Mouse (Mus musculus): ENCODE results near the gene Rtn1.

Gene Rtn1

DNA sequence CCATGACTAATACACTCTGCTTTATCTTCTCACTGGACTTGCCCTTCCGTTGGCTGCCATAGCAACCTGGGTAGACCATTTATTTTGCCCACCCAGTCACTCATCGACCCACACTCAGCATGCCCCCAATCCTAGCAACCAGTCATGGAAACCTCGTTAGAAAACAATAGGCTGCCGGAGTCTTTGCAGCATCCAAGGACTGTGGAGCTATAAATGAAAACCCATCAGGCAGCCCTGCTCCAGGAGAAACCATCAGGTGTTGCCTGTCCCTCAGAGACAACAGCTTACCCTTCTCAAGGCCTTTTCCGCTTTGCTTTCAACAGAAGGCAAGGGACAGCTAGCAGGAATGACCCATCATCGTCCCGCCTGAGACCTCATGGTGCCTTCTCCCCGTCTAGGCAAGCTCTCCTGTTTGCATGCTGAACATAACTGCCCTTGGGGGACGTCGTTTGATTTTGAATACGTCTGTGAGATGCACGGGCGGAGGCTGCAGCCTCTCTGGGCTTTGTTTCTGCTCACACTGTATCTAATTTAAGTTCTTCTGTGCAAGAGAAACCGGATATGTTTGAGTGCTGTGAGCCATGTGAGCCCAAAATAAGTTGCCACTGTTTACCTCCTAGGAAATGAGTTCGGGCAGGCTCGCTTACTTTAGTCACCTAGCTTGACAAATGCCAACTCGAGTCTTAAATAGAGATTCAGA lies 34.8 kb downstream of the Rtn1 start:
- no peak for DNase-seq

DNA sequence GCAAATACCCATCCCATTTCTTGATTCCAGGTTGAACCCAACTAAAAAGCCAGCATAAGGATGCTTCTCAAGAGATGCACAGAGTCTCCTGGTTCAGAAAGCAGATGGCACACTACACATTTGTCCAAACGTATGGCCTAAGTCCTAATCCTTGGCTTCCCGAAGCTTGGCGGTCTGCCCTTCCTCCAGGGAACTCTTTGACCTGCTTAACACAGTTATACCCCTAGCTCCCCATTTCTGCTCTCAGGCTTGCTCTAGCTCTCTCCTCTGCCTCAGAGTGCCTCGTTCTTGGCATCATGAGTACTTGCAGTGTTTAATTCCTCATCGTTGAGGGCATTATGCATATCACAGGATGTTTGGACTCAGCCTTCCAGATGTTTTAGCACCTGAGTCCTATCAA lies 38.8 kb downstream of the Rtn1 start:
- DNase-seq = peak; percentile 87 to 90

DNA sequence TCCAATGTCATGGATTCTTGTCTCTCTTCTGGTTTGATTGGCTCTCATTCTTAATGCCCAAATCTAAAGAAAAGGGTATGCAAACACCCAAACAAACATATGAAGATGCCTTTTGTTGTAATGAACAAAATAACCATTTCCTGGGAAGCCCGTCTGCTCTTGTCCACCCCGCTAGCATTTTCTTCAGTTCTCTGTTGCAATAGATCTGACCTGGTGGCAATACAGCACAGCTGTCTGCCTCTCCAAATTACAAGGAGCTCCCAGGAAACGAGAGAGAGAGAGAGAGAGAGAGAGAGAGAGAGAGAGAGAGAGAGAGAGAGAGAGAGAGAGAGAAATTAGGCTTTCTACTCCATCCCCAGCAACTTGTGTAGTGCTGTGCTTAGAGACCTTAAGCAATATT lies 42.1 kb downstream of the Rtn1 start:
- DNase-seq = no peak

DNA sequence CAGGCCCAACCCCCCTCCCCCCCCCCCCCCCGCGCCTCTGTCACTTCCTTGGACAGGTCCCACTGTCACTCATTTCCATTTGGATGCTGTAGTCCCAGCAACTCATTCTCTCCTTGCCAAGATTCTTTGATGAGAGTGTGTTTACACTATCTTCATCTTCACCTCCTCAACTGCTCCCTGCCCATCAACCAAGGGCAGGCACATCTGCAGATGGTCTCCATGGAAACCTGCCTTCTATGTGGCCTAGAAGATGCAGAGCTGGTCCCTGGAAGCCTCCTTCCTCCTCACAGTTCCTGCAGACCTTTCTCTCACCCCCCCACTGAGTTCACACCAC lies 42.8 kb downstream of the Rtn1 start:
- no peak for DNase-seq

DNA sequence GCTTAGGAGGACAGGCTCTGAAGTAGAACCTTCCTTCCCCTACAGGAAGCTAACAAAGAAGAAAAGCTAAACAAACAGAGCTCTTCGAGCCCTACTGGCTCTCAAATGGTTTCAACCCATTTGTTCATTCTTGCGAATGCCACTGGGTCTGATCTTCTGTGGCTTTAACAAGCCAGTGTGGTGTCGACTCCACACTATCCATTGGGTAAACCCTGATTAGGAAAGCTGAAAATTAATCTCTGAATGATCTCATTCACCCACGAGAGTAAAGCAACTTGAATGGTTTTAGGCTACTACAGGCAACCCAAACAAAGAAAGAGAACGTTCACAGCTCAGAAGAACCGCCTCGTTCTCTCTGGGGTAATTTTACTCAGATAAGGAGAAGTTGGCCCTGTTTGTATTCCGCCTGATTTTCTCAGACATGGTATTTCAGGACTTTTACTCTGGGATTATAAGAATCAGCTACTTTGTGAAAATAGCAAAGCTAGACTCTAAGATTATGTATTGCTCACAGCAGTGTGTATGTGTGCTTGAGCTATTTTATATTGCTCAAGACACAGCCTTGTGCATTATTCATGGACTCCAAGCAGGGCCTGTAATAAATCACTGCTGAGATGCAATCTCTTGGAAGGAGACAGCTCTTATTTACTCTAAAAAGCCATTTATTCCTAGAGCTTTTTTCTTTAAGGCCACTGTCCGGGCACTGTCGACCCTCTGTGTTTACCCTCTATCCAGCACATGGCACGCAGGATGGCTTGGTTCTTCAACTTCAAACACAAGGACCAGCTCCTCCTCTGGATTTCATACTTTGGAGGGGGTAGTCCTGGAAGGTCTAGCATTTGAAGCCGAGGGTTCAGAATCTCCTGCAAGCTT lies 43.4 kb downstream of the Rtn1 start:
- DNase-seq = no peak

DNA sequence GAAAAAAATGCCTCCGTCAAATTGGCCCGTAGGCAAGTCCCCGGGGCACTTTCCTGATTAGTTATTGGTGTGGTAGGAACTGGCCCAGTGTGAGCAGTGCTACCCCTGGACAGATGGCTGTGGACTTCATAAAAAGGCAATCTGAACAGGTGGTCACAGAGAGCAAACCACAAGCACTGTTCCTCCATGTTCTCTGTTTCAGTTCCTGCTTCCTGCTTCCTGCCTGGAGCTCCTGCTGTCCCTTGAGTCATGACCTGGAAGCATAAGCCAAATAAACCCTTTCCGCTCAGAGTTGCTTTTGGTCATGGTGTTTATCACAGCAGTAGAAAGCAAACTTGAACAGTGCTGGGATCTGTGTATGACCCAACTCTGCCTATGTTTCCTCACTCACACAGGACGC lies 44.3 kb downstream of the Rtn1 start:
- no peak for DNase-seq

DNA sequence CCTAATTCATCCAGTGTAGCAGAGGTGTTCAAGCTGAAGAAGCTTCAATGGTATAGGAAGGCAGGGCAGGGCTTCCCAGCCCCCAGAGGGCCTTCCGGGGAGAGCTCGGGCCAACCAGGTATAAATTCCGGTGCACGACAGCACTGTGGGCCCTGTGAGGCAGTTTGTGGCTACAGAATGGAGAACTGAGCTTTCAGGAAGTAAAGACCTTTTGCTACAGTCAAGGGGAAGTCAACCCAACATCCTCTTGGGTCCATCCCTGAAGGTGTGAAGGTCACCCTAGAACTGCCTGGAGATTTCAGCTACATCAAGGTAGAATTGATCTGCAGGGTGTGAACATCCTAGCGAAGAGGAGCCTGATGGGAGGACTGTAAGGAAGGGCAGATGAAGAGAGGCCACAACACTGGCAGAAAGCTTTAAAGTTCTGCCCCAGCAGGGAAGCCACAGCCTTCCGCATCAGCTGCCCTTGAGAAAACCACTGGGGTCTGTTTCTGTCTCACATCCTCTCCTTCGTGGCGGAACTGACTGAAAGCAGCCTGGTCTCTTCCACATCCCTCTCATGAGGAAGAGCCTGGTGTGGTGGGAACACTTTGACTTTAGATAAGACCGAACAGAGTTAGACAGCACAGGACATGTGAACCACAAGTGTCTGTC lies 47.0 kb downstream of the Rtn1 start:
- no peak for DNase-seq

DNA sequence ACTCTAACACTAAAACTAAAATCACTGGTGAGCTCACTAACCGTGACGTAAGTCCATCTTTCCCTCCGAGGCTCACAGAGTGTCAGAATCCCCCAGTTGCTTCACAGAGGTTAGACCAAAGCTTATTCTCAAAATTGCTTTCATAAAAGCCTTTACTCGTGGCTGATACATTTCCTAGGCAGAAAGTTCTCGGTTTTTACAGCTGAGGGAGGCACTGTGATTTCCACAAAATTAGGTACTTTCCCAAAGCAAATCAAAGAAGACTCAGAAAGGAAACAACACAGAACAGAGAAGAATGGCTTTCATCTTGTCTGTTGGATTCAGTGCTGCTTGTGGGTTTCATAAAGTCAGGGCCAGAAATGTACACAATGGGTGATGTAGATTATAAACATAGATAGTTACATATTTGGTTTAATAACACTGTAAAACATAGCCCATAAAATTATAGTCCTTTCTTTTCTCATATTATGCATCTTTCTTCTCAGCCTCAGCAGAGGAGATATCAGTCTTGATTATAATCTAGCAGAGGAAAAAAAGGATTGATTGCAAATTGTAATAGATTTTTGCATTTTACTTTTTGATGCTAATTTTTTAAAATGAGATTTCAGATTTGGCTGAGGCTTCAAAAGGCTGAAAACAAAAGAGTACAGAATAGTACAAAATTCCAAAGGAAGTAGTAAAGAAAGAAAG lies 47.8 kb downstream of the Rtn1 start:
- no peak for DNase-seq

DNA sequence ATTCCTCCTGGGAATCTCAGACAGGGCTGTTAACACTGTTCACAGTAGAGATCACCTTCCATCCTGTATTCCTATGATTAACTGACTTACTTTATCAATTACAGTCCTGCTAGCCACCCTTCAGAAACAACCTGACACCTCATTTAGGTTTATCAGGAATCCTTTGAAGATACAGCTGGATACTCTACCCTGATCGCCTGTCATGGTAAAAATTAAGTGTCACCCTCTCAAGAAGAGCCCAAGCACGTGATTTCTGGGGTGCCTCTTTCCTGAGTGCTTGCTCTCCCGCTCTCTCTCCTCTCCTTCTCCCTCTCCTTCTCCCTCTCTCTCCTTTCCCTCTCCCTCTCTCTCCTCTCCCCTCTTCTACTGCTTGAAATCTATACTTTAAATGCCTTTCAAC lies 49.0 kb downstream of the Rtn1 start:
- DNase-seq = no peak

DNA sequence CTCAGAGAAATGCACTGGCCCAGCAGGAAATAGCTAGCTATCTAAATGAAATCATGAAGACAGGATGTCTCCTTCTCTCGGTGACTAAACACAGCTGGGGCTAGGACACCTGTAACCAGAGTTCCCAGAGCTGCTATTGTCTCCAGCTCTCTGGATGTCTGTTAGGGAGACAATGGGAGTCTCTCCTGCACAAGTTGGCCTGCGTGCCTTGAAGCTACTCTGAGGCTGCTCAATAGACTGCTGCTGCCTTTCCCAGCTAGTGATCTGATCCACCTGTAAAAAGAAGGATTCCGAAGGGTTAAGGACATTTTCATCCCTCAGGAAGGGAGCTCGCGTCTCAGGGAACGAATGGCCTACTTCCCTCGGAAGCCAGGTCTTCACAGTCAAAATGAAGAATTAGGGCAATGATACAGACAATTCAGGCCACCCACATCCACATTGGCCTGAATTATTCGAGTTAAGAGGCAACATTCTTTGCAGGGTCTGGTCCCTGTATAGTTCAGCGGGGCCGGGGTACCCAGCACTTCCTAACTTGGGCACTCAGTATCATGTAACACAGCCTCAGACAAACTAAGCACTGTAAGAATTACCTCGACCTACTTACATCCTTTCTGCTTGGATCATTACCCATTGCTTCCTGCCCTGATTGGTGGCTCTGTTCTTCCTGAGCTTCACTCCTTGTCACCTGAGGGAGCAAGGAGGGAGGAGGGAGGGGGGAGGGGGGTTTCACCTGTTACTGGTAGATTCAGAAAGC lies 51.0 kb downstream of the Rtn1 start:
- no peak for DNase-seq

DNA sequence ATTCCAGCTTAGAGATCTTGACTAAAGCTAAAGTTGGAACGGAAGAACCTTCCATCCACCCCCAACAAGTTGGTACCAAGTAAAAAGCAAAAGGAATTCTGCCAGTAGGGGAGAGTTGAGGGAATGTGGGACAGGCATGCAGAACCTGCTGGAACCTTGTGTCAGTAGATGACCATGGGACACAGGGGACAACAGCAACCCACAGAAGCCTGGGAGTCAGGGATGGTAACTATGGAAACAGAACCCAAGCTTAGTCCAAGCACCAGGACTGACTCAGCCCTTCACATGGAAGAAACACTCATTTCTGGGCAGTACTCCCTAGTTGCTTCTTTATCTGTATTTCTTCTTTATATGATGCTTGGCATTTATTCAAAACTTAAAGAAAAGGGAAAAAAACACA lies 54.6 kb downstream of the Rtn1 start:
- DNase-seq = no peak

DNA sequence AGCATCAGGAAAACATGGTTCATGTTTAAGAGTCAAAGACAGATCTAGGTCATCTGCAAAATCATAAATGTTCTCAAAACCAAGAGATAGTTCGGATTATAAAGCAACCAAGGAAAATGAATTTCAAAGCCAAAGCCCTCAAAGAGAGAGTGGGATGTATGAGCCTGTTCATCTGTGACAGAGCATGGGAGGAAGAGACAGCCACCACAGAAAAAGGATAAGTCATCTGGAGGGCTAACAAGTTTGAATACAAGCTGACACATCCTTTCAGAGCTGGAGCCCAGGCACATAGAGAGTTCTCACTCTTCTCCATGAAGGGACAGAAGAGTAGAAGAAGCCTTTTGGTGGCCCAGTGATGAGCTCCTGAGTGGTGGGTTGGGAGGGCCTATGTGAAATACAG lies 55.3 kb downstream of the Rtn1 start:
- DNase-seq = no peak

DNA sequence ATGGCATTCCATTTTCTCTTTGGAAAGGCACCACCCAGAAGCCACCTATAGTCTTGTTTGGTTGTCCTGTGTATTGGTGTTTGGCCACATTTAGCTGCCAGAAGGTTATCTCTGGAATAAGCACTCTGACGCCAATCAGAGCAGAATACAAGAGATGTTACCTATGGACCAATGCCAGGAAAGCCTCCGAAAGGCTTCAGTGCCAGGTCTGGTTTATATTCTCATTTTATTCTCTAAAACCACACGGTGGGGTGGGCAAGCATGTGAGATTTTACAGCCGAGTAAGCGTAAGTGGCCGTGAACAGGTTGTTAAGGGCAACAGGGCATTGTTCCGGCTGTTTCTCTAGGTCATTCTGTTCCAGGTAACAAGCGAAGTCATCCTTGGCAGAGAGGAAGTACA lies 60.3 kb downstream of the Rtn1 start:
- DNase-seq = peak; percentile 41 to 52

DNA sequence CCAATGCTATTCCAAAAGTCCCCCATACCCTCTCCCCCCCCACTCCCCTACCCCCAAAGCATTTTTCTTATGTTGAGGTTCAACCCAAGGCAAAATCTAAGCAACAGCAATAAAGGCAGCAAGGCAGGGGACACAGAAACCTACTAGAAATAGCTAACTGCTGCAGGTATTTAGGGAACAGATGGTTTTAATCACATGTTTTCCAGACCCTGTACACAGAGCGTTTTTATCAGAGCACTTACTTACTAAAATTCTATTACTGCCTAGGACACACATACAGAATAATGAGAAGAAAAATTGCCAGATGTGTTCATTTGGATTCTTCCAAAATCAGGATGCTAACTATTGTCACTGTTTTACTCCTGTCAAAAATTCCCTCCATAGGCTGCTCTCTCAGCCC lies 61.7 kb downstream of the Rtn1 start:
- DNase-seq = no peak

DNA sequence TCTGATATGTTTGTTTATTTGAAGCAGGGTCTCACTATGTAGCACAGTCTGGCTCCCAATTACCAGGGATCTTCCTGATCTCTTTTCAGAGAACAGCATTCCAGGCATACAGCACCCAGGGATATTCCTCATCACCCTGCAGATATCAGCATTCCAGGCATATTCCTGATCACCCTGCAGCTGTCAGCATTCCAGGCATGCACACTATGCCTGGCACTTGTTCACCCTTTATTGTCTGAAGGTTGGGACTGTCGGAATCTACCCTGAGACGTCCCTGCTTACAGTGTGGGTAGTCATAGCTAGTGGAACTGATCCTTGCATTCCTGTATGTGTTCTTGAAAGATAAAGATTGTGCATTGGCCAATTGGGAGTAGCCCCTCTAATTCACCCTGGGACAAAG lies 65.2 kb downstream of the Rtn1 start:
- DNase-seq = no peak

DNA sequence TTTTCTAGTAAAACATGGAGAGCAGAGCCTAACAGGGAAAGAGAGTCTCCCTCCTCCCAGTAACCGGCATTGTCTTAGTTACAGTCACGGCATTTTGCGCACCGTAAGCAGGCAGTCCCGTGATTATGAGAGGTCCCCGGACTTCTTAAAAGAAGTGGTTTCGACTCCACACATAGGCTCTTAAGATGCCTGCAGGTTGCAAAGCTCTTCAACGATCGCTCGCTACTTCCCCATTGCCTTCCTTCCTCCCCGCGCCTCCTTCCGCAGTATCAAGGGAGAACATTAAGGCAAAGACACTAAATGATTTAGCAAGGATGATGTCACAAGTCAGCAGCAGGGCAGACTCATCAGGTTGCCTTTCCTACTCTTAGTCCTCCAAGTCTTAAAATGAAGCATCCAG lies 72.8 kb downstream of the Rtn1 start:
- DNase-seq = no peak

DNA sequence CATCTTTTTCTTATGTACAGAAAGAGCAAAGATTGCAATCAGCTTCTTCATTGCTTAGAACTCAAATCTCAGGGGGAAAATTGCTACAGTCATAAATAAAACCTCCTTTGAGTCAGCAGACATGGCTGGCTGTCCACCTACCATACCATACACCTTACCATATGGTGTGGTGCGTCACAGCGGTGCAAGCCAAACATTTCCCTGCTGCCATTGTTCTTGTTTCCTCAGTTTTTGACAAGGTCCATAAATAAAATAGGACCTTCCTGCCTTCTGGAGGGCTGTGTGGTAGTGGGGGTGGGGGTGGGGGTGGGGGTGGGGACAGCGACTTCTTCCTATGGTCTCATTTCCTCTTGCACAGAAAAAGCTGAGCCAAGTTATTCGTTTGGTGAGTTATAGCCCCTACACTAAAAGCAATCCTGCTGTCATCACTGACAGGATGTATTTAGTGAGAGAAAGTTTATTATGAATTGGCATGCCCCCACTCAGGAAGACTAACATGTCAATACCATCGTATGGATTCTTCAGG lies 76.3 kb downstream of the Rtn1 start:
- peak in 1 of 2 experiments; percentile 34 for DNase-seq

DNA sequence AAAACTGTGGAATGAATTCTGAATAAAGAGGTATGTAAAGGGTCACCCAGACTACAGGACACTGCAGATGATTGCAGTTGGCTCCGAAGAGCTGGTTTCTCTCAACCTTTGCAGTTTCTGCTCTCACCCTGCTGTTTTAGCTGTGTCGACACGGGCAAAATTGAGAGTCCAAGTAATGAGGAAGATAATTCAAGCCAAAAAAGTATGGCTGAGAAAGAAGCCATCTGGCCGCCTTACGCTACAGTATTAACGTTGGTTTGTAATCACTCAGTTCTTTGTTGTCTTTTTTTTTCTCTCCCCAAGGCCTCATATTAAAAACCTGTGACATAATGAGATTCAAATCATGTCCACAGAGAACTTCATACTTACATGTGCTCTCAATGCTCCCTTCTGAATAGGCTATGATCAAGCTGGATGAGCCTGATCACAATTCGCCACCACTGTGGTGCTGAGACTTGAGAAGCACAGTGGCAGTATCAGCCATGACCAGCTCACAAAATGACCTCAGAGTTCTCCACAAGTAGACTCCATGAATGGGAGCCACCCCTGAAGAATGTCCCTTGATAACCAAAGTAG lies 76.9 kb downstream of the Rtn1 start:
- DNase-seq = peak; percentile 26 to 30

DNA sequence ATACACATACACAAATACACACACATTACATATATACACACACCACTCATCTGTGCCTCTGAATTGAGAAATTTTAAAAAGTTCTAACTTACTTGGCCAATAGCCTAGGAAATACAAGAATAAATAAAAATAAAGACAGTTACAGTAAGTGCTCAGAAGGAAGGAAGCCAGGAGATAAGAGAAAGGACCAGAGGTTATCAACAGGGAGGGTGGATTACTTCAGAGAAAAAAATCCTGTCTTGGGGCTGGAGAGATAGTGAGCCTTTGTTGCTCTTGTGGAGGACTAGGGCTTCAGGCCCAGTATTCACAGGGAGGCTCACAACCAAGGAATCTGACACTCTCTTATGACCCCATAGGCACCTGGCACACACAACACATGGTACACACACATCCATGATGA lies 82.8 kb downstream of the Rtn1 start:
- no peak for DNase-seq

DNA sequence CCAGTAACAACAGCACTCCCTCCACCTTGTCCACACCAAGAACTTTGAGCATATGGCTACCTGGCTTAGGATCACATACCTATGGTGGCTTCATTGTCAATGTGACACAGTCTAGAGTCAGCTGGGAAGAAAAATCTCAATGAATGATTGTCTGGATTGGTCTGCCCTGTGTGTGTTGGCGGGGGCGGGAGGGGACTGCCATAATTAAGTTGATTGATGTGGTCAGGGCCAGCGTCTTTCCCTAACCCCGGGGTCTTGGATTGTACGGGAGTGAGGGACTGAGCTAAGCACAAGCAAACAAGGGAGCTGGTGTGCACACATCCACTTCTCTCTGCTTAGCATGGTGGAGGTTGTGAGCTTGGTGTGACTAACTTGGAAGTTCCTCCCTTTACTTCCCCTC lies 83.8 kb downstream of the Rtn1 start:
- DNase-seq = no peak

DNA sequence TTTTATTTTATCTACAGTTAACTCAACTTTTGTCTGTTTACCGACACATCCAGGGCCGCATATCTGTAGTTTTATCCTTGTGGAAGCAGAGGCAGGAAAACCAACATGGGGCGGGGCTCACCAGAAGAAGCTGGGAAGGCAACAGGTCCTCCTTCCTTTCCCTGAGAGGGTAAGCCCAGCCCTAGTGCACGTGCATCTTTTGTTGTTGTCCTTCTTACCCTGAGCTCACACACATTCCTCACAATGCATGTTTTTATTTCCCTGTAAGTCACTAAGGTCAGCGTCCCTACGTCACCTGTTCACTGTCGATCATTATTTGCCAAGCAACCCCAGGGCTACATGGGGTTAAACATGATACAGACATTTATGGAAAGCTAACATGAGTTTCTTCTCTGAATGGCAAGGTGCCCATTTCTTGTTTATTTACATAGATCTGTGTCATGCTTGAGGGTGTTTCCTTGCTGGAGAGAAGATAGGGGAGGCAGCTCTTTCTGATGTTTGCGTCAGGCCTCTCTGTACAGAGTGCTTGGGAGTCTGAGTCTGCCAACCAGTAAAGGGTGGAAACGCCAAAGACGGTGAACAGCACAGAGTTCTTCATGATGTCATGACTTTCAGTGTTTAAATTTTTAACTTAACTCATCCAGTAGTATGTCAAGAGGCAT lies 84.5 kb downstream of the Rtn1 start:
- DNase-seq = no peak

DNA sequence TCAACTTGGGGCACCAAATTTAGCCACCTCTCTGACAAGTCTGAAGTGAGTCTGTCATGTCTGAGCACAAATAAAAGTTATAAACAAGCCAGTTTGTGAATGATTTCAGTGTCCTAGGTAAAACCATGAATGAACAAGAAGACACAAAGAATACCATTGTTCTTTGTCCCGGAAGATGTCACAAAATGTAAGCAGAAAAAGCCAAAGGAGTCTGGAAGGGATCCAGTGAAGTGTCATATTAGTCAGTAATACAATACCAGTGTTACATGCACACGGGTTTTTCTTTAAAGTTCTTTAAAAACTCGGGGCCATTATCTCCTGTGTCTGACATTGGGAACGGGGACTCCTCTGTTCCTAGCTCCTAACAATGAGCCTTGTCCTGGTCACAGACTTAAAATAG lies 85.1 kb downstream of the Rtn1 start:
- no peak for DNase-seq

Measured in cerebellum, adult 18-20 months (tissue).